Comparison of ENCODE assay signal across 19 mouse cellular contexts in genomic region chr7:88467754-88468153, GRCm38 (mm10). TPM values are rescaled to one million over a fixed set of nuclear protein-coding genes. Genes with fewer than 3 reads are reported as not detected.
"Had no signal": no experiment of that assay in that cellular context is flagged by ENCODE, and none has a peak within 500 bp of the region (broad histone marks: within the 10 kb centered on the region; RNA-seq: fewer than 3 reads in every experiment).

No protein-coding gene starts in this region.

- H3K36me3 ChIP-seq: kidney, embryonic 15.5 days; limb, embryonic 13.5 days; liver, embryonic 12.5 days; neural tube, embryonic 12.5 days; stomach, embryonic 15.5 days had no signal

- ATAC-seq: intestine, embryonic 16.5 days; liver, embryonic 12.5 days had no signal

- H3K9me3 ChIP-seq: kidney, embryonic 15.5 days; limb, embryonic 13.5 days; liver, embryonic 12.5 days; megakaryocyte, embryonic 14.5 days; neural tube, embryonic 12.5 days; stomach, embryonic 15.5 days had no signal

- H3K27me3 ChIP-seq: kidney, embryonic 15.5 days; limb, embryonic 13.5 days; liver, embryonic 12.5 days; megakaryocyte, embryonic 14.5 days; neural tube, embryonic 12.5 days; stomach, embryonic 15.5 days had no signal

- H3K4me2 ChIP-seq: kidney, embryonic 15.5 days; limb, embryonic 13.5 days; liver, embryonic 12.5 days; lung, embryonic 14.5 days; neural tube, embryonic 12.5 days; stomach, embryonic 15.5 days had no signal

- DNase-seq: kidney, adult 2 months; kidney, postnatal 14 days; left cerebral cortex, postnatal 4 days; lung, embryonic 14.5 days; lung, postnatal 10 days; right cerebral cortex, postnatal 14 days; thymus, adult 2 months; thymus, postnatal 25 days had no signal

- H3K4me3 ChIP-seq: kidney, embryonic 15.5 days; limb, embryonic 13.5 days; liver, embryonic 12.5 days; megakaryocyte, embryonic 14.5 days; neural tube, embryonic 12.5 days; stomach, embryonic 15.5 days had no signal

- H3K27ac ChIP-seq: kidney, embryonic 15.5 days; limb, embryonic 13.5 days; liver, embryonic 12.5 days; macrophage; neural tube, embryonic 12.5 days; stomach, embryonic 15.5 days had no signal

- H3K9ac ChIP-seq: kidney, embryonic 15.5 days; limb, embryonic 13.5 days; liver, embryonic 12.5 days; lung, embryonic 14.5 days; neural tube, embryonic 12.5 days; stomach, embryonic 15.5 days had no signal

- H3K4me1 ChIP-seq: kidney, embryonic 15.5 days; limb, embryonic 13.5 days; liver, embryonic 12.5 days; neural tube, embryonic 12.5 days; stomach, embryonic 15.5 days had no signal

RNA-seq across cellular contexts. Expression of gene Rab38, which starts 37.7 kb away (rescaled TPM):
- total RNA-seq: monocyte, adult 5-6 weeks; neutrophil, adult 5-6 weeks had no signal
- polyA plus RNA-seq: testis, adult 2 months had no signal
